Mouse (Mus musculus): ENCODE measurements around the gene Nt5c3b.

GRCm38 (mm10) chr11:100399320-100399719, 42.3 kb downstream of the Nt5c3b start:
- TF ChIP-seq CTCF (IDR thresholded peaks at IDR 0.05; ENCODE audit: borderline replicate concordance, insufficient read depth, low read length) (no peak), POLR2A (IDR thresholded peaks at IDR 0.05; ENCODE audit: low read depth, low read length) (no peak)

All from embryonic fibroblast, embryonic 13.5 days (primary cell).